Mouse (Mus musculus) liver, postnatal 0 days (tissue): ENCODE measurements around the gene Csde1.

Experiments
- CTCF ChIP-seq: sonication (generic); IDR thresholded peaks from 2 replicates; pipeline ENCODE4 v1.5.1; 2016; ENCODE audit warnings: antibody characterized with exemption, low read depth
- EP300 ChIP-seq: IDR thresholded peaks from 2 replicates; pipeline ENCODE4 v1.6.1; 2016; ENCODE audit warnings: antibody characterized with exemption, low read depth, mild to moderate bottlenecking

GRCm38 (mm10) chr3:103101194-103101593, 81.0 kb downstream of the Csde1 start:
- TF ChIP-seq CTCF = peak; percentile 23
- TF ChIP-seq EP300 = no peak
